Mouse (Mus musculus) G1E (cell line): ENCODE results near the gene Lhx6.

Source experiments
- CTCF ChIP-seq: IDR thresholded peaks from 2 replicates; pipeline ENCODE4 v1.5.1; 2012; ENCODE audit warnings: low read depth, low read length, inconsistent platforms, mixed read lengths
- POLR2AphosphoS5 ChIP-seq: IDR thresholded peaks from 2 replicates; pipeline ENCODE4 v1.6.1; 2012; ENCODE audit warnings: low read depth, low read length, inconsistent platforms; ENCODE audit not compliant: insufficient replicate concordance

DNA sequence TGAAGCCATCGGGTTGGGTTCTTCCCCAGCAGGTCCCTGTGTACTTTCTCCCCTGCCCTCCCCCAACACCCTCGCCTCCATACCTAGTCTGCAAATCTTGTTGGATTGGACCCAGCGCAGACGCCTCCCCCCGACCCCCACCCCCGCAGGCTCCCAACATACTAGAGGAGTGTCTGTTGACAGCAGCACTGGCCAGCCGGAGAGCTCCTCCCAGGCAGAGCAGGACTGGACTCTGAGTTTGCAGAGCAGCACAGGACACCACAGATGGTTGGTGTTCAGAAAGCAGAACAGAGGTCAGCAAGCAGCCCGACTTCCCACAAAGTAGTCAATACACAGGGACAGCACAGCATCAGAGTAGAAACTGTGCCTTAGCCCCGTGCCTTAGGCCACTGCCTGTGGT is 23.8 kb downstream of the Lhx6 start:
- no peak for TF ChIP-seq CTCF
- TF ChIP-seq POLR2AphosphoS5 = no peak
